Mouse (Mus musculus): ENCODE measurements around the gene Lpcat2.

Lpcat2 gene

GRCm38 (mm10) chr8:92855171-92855894 is at the start of gene Lpcat2:
Lpcat2 (plus strand) TSS chr8:92855339.
- in situ Hi-C loops (cut with MseI, MboI), result no loop called here

DNA sequence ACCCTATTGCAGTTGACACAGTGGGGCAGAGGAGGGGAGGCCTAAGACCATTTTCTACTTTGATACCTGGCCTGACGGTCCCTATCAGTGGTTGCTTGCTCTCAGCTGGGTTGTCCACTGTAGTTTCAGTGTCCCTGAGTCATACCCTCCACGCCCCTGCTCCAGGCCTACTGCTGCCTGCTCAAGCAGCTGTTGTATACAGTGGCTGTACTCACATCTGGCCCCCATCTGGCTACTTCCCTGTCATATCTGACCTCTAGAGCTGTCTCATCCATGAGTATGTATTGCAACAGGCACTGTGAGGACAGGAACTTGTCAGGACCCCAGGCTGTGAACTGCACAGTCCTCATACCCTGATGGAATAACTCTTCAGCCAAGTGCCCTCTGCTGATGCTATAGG is 42.4 kb upstream of the Lpcat2 start:
- in situ Hi-C loops (cut with MseI, MboI), result no loop called here

GRCm38 (mm10) chr8:92815661-92816060 is 39.5 kb upstream of the Lpcat2 start:
- in situ Hi-C loops (cut with MseI, MboI), result loop anchor here in 1 of 2 experiments (5.0 kb wide), 1 partner anchor 187 kb away; no protein-coding TSS in a partner anchor

DNA sequence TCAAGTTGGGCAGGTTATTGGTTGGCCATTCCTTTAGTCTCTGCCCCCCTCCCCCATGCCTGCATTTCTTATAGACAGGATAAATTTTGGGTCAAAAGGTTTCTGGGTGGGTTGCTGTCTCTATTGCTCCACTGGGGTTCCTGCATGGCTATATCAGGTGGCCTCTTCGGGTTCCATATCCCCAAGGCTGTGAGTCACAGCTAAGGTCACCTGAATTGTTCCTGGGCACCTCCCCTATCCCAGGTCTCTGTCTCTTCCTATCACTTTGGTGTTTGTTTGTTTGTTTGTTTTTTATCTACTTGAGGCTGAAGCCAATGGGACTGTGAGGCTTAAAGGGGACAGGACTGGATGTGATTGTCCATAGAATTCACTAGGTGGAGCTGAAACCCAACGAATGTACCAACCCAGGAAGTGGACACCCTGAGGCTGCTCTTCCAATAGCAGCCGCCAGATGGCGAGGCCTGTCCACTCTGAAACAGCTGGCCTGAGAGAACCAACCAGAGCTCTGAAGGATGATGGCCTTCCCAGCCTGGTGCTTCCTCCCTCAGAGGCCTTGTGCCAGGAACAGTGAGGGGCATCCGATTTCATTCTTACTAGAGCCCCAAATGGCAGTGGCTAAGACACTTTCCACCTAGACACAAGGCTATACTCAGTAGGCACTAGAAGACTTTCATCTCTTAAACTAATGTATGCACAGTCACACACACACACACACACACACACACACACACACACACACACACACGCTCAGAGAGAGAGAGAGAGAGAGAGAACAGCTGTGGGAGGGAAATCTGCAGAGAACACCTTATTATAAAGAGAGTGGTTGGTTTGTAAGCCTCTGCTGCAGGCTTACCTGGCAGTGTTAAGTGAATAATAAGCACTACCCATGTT is 37.0 kb upstream of the Lpcat2 start:
- in situ Hi-C loops (cut with MseI, MboI), result loop anchor here in 1 of 2 experiments (5.0 kb wide), 1 partner anchor 184 kb away; no protein-coding TSS in a partner anchor

DNA sequence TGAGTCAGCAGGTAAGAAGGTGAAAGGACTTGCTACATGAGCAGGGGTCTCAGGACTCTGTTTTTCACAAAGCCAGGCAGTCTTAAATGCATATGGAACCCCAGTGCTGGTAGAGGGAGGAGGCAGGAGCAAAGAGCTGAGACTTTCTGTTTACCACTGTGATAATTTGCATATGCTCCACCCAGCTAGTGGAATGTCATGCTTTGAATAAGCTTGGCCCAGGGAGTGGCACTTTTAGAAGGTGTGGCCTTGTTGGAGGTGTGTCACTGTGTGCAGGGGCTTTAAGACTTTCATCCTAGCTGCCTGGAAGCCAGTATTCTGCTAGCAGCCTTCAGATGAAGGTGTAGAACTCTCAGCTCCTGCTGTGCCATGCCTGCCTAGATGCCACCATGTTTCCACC is 34.0 kb upstream of the Lpcat2 start:
- in situ Hi-C loops (cut with MseI, MboI), result loop anchor here in 1 of 2 experiments (5.0 kb wide), 1 partner anchor 176 kb away; no protein-coding TSS in a partner anchor

DNA sequence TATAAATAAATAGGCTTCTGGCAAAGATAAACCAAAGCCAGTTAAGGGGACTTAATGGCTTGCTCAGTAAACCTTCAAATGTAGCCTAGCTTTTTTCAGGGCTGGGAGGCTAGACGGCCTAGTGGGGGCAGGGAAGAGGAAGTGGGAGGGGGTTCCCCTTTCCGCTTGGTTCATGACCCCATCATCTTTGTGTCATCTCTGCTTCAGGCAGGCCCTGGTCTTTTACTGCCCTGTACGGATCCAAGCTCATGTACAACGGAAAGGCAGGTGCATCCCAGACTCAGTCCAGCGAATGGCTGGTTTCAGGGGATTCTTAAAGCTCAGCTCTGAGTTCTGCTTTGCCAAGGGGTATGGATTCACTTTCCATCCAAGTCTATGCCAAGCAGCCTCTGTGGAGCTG is 32.8 kb upstream of the Lpcat2 start:
- in situ Hi-C loops (cut with MseI, MboI), result loop anchor here in 1 of 2 experiments (5.0 kb wide), 1 partner anchor 175 kb away; no protein-coding TSS in a partner anchor

GRCm38 (mm10) chr8:92825991-92826390 is 29.1 kb upstream of the Lpcat2 start:
- in situ Hi-C loops (cut with MseI, MboI), result no loop called here

GRCm38 (mm10) chr8:92827243-92828034 is 27.7 kb upstream of the Lpcat2 start, which contains the start of gene Mmp2:
Mmp2 (plus strand) TSS chr8:92827291.
- in situ Hi-C loops (cut with MseI, MboI), result no loop called here

- in situ Hi-C loops (cut with MseI, MboI), result no loop called here
Observed at GRCm38 (mm10) chr8:92828251-92828743, 26.8 kb upstream of the Lpcat2 start.

GRCm38 (mm10) chr8:92834065-92834731 is 20.9 kb upstream of the Lpcat2 start:
- in situ Hi-C loops (cut with MseI, MboI), result no loop called here

DNA sequence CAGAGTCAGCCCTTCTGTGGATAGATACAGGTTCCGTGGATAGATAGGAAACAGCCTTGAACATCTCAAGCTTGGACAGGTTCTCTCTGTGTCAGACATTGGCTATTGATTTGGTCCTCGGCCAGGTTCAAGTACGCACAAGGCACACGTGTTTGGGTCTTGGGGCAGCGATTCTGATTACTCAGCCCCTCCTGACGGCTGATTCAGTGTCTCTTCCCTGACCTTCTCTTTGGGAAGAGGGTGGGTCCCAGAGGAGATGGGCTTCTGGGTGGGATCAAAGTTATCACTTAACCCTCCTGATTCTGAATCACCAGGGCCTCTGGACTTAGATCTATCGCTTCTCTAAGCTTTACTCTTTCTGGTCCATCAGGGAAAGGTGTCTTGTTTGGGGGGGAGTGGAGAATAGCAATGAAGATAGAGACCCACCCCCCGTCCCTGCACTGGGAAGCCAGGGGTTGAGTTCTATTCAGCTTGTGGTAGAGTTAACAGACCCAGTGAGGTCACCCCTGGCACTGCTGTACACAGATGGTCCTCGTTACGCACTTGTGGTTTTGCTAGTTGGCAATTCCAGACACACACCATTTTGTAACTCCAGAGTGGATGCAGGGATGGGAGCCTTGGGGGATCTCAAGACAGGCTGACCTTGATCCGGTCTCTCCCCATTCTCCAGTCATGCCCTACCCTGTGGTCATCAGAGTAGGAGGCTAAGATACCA is 20.2 kb upstream of the Lpcat2 start:
- in situ Hi-C loops (cut with MseI, MboI), result no loop called here

GRCm38 (mm10) chr8:92835901-92836300 is 19.2 kb upstream of the Lpcat2 start:
- in situ Hi-C loops (cut with MseI, MboI), result no loop called here

DNA sequence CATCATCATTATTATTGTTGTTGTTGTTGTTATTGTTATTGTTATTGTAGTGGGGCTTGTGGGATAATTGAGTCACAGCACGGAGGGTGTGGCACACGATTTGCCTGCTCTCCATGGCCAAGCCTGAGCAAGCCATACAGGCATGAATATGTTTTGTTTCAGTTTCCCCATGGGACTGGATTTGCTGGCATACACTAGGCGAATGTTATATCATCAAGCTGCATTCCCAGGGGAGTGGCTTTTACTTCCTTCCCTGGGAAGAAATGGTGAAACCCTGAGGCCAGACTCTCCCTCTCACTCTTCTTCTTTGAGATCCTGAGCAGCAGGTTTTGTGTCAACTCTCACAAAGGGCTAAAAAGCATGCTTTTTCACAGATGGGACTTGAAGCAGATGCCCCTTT is 16.5 kb upstream of the Lpcat2 start:
- in situ Hi-C loops (cut with MseI, MboI), result no loop called here

GRCm38 (mm10) chr8:92839161-92839560 is 16.0 kb upstream of the Lpcat2 start:
- in situ Hi-C loops (cut with MseI, MboI), result no loop called here

GRCm38 (mm10) chr8:92839876-92840275 is 15.3 kb upstream of the Lpcat2 start:
- in situ Hi-C loops (cut with MseI, MboI), result no loop called here

DNA sequence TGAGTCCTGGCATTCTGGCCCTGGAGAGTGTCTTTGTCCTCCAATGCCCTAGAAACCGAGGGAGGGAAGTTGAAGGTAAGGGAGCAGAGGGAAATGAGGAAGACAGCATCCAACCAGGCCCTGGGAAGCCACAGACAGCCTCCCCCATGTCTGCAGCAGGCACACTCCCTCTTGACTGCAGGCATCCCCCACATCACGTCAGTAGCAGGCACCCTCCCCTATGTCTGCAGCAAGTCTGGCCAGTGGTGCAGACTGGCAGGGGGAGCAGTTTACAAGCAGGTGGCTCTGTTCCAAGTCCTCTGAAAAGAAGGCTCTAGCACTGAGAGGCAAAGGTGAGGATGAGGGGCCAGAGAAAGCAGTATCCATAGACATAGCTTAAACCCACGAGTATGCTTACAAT is 8.5 kb upstream of the Lpcat2 start:
- in situ Hi-C loops (cut with MseI, MboI), result no loop called here

GRCm38 (mm10) chr8:92847299-92847698 is 7.8 kb upstream of the Lpcat2 start:
- in situ Hi-C loops (cut with MseI, MboI), result no loop called here

GRCm38 (mm10) chr8:92849261-92849660 is 5.9 kb upstream of the Lpcat2 start:
- in situ Hi-C loops (cut with MseI, MboI), result no loop called here

DNA sequence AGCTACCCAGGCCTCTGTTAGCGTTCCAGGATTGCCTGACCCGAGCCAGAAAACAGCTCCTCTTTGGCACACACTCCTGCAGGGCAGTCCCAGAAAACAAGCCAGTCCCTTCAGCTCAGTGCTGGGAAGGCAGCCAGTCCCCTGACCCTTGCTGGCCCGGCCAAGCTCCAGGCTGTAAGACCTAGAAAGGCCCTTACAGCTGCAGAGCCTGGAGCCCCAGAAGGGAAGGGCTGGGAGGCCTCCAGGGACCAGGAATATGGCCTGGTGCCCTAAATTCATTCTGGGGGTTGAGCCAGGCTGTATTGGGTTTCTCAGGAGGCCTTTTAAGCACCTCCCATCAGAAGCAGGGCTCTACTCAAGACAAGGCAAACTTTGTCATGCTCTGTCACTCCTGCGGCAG is 4.9 kb upstream of the Lpcat2 start:
- in situ Hi-C loops (cut with MseI, MboI), result no loop called here

DNA sequence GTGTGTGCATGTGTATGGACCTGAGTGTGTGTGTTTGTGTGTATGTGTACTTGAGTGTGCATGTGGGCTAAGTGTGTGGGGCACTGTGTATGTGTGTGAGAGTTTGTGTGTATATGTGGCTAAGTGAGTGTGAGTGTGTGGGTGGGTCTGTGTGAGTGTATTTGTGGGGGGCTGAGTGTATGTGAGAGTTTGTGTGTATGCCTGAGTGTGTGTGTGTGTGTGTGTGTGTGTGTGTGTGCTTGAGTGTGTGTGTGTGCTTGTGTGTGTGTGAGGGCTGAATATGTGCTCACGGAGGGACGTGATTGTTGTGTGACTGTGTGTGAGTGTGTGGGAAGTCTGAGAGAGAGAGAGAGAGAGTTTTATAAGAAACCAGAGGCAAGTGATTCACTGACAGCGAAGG is 3.8 kb upstream of the Lpcat2 start:
- in situ Hi-C loops (cut with MseI, MboI), result no loop called here

Measured in mouse trophoblast stem cell (cell line).